Mouse (Mus musculus): ENCODE measurements around the gene Mast4. TPM values are rescaled to one million over a fixed set of nuclear protein-coding genes. Genes with fewer than 3 reads are reported as not detected.

Mast4 gene
- total RNA-seq, 2 experiments from 2014 or later = 33.1 to 46.3 TPM

DNA sequence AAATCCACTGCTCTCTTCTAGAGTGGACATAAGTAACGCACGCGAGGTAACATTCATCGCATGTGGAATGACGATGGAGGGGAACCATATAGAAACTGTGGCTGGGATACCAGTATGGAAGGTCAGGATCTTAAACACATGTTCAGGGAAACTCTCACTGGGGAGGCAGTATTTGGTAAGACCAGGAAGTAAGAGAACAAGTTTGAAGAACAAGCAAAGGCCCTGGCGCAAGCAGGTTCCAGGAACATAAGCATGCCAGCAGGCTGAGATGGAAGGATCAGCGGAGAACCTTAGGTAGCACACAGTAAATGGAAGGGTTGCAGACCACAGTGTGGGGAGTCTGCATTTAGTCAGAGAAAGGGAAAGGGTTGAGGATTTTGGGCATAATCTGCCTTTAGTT is 473.6 kb downstream of the Mast4 start:
- no peak for DNase-seq

DNA sequence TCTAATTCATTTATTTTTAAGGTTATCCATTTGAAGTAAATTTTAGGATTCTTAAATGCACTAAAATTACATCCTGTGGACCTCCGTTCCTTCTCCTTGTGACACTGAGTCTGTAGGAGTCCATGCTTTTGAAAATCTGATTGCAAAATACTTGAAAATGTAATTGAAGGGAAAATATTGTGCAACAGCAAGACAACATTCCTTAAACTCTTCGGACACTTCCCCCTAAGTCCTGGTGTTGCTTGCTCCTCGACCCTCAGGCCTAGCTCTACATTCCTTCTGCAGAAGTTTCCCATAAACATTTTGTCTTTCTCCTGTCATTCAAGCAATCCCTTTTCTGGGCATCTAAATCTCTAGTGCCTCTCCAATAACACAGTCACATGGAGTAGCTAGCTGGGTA is 474.2 kb downstream of the Mast4 start:
- DNase-seq = no peak

DNA sequence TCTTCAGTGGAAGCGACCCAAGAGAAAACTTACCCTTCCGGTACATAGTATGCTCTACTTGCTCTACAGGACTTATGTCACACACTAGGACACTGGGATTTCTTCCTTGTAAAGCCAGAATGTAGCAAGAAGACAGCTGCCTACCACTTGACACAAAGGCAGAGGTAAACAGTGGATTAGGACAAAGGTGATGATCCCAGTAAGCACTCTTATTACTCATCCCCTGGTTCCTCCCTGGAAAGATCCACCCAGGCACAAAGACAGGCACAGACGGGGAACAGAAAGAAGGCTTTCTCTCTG is 476.8 kb downstream of the Mast4 start:
- DNase-seq = no peak

DNA sequence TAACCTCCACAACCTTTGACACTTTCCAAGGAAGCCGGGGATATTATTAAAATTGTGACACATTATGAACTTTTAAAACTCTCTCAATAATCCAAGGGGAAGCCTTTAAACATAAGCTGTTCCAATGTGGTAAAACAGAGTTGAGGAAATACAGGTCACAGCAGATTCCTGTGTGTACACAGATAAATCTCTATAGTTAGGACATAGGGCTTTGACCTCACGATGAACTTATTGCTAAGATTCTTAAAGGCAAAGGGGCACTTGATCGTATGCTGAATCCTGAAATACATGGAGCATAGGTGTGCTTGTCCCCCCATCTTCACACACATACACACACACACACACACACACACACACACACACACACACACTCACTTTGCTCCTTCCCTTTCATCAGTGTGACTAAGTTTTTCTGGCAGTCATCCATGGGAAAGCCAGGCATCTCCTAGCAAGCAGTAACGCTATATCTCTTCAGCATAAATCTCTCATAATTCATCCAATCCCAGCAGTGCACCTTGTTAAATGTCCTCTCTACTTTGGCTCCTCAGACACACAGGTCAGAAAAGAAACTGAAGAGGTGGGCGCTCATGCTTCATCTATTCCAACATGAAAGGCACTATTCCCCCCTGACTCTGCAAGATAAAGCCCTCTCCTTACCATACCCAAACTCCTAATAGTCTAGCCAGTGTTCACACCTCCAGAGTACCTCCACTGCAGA is 477.3 kb downstream of the Mast4 start:
- no peak for DNase-seq

DNA sequence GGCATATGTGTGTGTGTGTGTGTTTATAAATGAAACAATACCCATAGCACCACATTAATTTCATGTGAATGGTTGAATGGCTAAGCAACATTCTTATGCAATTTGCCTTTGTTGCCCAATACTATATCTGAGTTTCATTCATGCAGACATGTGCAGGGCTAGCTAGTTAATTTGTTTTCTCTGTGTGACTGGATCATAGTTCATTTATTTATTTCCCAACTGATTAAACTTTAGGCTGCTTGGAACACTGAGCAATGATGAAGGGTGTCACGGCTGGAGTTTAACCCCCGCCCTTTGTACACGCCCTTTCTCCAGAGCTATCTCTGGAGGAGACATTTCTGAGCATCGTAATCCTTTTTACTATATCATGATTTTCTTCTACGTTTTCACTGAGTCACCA is 481.4 kb downstream of the Mast4 start:
- no peak for DNase-seq

DNA sequence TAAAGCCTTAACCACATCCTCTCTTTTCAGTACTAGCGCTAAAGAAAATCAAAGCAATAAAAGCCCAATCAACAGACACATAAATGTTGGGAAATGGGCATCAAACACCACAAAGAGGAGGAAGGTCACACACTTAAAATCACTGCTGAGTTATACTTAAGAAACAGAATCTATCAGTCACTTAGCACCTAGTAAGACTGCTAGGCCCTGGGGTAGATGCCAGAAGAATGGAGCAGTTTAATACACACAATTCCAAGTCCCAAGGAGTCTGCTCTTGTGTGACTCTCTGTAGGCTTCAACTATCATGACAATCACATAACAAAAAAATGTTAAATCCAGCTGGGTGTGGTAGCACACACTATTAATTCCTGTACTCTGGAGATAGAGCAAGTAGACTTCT is 483.0 kb downstream of the Mast4 start:
- no peak for DNase-seq

DNA sequence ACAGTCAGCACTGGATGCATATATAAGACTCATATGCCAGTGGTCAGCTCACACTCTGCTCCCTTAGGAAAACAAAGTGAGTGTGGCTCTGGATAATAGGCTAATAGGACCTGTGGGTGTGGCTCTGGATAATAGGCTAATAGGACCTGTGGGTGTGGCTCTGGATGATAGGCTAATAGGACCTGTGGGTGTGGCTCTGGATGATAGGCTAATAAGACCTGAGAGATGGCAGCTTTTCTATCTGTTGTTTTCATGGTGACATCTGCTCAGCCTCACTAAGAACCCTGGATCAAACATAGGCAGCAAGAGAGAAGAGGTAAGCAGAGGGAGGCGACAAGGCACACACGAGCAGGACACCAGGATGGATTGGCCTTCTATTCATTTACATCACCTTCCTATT is 483.7 kb downstream of the Mast4 start:
- no peak for DNase-seq

DNA sequence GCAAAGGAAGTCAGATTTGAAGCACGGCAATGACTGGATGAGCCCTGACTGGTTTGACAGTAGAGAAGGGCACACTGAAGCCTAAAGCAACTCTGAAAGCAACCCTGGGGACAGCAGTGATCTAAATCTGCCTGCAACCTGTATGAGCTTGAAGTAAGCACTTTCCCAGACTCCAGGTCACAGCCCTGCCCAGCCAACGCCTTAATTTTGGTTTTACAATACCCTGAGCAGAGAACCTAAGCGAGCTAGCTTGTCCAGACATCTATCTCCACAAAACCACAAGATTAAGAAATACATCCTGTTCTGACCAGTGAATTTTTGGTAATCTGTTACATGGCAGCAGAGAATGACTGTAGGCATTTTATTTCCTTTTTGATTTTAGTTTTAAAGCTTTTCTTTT is 485.2 kb downstream of the Mast4 start:
- no peak for DNase-seq

DNA sequence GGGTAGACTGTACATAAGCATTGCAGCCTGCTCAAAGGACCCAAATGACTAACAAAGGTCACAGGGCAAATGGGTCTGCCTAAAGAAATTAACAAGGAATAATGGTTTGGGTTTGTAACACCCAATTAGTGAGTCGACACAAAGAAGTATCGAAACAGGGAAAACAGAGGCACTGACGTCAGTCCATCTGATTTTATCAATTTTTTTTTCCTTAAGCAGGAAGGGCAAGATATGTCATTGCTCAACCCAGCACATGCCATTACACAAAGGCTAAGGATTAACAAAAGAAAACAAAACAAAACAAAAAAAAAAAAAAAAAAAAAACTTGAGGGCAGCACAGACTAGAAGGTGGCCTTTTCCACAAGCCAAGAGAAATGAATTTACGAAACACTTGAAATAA is 487.8 kb downstream of the Mast4 start:
- no peak for DNase-seq

DNA sequence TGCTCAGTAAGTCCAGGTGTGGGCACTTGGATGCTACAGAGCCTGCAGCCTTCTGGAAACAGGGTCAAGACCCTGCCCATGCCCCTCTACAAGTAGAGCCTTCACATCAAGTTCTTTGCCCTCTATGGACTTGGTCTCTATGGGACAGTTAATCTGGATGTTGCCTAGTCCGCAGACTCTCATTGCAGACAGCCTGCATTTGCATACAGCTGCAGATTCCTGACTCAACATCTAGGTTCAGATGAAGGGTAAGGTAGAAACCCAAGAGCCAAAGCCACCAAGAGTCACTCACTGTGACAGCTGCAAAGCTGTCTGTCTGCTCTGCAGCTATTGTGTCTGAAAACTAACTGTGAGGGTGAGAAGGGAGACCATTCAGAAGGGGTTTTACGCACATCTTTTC is 491.6 kb downstream of the Mast4 start:
- DNase-seq = no peak

DNA sequence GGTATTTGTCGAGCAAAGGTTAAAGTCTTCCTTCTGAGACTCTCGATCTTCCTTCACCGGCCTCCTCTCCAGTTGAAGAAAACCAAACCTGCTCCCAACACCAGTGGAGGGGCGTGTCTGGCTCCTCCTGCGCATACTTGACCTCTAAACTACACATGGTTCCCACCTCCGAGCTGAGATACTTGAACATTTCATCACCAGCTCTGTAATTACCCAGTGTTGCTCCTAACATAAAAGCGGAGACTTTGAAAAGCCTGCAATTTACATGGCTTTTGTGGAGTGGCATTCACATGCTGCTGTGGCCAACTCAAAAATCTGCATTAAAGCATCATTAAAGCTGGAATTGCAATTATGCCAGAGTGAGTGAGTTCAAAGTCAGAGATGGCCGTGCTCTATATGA is 492.1 kb downstream of the Mast4 start:
- no peak for DNase-seq

DNA sequence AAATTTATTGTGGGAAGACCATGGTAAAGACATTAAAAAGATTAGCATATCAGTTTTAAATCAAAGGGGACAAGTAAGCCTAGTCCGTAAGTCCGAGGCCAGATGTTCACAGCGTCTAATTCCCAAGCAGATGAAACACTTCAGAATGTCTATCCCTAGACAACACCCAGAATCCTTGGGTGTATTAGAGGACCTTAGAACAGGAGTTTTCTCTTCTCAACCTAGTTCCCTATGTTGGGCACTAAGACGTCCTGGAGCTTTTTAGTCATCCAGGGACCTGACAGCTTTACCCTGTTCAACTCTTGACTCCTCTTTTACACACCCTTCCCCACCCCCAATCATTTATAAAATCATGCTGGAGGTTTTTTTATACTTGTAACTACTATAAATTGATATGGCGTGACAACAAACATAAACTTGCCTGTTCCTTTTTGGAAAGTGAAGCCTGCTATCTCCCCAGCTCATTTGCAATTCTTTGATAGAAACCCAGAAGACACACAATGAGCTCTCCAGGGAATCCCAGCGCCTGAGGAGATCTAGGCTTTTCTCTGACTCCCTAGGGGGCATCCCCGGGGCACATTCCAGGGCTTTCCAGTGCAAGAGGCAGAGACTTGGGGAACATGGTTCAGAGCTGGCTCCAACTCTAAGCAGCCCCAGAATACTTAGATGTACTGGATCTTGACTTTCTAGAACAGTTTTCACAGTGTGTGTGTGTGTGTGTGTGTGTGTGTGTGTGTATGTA is 494.4 kb downstream of the Mast4 start:
- DNase-seq = no peak

DNA sequence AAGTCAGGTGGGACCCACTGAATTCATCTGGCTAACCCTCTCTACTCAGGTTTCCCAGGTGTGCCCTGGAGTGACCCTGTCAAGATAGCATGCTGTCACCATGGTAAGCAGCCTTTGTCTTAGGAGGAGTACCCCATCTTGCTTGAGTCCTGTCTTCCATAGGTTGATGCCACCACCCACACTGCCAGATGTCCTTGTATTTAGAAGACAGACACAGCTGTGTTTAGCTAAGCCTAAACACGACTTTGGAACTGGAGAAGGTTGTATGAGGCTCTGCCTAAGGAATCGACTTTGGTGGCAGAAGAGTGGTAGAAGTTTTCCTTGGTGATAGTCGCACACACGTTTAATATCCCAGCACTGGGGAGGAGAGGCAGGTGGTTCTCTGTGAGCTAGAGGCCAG is 496.9 kb downstream of the Mast4 start:
- DNase-seq = no peak

DNA sequence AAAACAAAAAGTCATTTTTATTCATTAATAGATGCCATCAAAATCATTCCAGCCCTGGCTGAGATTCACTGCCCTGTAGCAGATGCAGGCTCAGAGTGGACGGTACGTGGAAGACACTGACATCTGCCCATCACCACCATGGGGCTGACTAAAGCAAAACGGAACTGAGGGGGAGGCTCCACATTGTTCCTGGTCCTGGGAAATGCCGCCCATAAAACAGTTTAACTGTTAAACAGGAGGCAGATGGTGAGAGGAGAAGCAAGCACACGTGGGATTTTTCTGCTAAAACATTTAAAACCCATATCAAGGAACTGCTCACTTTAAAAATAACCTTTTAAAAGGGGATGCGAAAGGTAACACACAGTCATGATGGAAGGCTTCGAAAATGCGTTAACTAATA is 499.0 kb downstream of the Mast4 start:
- DNase-seq = no peak

DNA sequence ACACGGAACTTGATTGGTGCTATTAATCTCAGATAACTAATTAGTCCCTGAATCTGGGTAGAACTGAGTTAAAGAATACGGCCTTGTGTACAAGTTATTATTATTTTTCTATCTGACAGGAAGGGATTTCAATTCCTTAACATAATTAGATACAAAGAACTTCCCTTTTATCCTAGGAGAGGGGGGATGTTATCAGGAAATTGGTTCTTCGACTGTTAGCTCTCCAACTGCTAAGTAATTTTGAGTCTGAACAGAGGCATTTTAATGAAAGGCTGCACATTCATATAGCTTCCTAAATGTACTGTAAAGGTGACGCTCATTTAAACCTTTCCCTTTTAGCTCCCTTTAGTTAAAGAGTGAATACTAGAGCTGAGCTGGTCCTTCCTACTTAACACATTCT is 516.0 kb downstream of the Mast4 start:
- no peak for DNase-seq

DNA sequence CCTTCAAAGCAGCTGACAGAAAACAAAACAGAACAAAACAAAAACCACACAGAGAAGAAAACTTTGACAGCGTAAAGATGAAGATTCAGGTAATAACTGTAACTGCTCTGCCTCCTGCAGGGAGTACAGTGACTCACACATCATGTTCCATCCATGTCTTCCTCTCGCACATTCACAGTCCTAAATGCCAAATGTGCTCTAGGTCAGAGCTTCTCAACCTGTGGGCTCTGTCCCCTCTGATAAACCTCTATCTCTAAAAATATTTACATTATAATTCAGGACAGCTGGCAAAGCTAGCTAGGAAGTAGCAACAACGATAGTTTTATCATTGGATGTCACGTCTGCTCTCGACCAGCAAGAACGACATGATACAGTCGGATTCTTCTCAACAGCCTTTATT is 517.6 kb downstream of the Mast4 start:
- no peak for DNase-seq

DNA sequence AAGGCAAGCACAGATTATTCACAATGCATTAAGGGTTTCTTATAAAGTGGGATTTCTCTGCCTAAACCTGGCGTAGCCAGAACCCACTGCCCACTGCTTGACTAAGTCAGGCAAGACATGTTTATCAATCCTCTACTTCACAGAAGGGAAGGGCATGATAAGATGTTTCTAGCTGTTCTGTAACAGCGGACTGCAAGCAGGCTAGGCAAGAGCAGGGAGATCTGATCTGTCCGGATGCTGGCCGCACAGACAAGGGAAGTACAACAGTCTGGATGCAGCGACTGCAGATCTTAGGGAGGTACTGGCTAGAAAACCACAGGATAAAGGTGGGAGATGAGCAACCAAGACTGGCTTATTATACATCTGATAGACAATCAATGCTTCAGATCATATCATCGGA is 519.1 kb downstream of the Mast4 start:
- DNase-seq = no peak

DNA sequence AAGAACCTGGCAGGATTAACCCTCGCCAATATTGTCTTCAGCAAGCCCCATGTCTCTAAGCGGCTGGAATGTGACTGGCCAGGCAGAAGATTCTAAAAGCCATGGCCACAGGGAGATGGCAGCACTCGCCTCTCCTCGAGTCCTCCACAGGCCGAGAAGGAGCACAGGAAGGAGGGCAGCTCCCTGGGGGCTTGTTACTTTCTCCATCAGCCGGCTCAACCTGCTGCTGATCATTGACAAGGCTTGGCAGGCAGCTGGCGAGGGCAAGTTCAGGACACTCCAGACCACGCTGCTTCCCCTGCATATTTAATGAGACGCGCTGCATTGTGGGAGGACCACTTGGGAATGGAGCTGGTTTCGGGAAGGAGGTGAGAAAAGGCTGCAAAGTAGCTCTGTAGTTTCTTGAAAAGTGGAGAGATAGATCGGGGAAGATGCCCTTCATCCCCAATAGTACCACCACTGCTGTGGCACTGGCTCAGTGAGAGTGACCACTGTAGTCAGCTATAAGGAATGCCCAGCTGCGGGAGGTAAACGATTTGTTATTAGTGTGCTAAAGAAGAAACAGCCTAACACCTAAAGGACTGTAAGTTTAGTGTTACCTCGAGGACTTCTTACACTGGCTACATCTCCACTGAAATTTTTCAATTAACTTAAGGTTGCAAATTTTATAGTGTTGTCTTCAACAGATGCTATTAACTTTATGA is 523.0 kb downstream of the Mast4 start:
- DNase-seq = peak; percentile 44

DNA sequence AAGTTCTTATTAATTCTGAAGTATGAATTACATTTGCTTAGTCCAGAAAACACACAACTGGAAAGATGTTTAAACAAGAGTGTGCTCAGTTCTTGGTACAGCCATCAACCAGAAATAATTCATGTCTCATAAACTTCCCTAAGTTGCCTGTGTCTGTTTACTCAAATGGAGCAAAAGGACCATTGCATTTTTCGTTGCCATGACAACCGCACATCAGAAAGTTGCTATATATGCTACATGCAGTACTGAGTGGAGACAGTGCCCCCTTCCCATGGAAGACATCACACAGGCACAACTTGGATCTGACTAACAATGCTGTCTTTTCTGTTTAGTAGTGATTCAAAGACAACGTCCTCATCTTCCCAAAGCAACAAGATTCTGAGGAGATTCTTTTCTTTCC is 527.6 kb downstream of the Mast4 start:
- DNase-seq = no peak

DNA sequence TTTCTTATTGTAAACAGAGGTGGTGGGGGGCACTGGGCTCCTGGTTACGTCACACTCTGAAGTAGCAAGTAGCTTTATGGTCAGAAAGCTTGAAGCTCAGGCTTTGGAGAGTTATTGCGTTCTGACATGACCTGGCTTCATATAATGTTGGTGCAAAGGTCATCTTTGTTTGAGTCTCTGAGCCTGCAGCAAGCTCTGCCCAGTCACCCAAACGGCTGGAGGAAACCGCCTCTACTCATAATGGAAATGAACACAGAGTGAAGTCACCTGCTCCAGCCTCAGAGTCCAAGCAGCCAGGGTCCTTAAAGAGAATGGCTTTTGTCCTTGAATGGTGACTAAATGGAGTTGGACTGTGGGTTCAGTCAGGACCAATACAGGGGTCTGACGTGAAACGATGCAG is 529.1 kb downstream of the Mast4 start:
- no peak for DNase-seq

DNA sequence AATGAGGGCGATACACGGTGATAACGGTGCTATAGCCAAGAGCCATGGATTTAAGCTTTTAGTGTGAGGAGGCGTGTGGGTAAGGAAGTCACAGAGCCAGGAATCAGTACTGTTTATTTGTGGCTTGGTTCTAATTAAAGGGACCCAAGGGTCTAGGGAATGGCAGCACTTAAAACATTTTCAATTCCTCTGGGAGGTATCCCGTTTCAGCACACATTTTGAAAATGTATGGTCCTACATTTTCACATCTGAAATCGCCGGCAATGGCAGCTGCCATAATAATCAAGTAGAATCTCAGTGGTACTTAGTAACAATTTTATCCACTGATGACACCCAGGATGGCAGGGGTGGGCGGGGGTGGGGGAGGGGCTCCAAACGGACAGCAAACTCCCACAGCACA is 531.1 kb downstream of the Mast4 start:
- DNase-seq = no peak

DNA sequence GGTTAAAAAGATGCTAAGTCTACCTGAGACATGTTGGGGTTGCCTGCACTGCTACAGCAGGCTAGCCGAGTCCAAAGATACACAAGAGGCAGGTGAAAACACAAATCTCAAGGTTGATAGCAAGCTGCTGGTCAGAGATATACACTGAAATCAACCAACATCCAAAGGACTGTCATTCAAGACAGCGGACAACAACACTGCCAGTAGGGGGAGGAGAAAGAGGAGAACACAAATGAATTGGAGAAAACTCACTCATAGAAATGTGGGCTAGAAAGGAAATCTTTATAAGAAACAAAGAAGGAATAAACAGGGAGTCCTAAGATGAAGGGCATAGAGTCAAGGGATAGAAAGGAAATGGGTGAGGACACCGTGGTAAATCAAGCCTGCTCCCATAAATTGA is 542.1 kb downstream of the Mast4 start:
- no peak for DNase-seq

DNA sequence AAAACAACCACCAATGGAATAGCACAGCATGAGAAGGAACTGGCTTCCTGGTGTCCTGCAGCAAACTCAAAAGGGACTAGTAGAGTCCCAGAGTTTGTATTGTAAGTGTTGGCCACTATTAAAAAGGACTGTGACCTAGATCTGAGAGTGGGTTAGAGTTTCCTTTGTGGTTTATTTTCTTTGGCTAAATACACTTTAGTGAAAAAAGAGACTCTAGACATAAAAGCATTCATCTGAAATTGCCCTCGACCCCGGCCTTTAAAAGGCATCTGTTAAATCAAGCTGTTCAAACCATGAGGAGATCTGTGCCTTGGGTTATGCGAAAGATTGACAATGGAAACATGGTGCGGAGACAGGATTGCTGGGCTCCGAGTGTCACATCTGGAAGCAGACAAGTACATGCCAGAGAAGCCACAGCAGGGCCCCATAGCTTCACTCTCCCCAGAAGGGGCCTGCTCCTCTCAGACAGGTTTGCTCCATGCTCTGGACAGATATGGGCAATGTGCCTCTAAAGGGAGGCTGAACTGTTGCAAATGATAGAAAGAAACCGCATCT is 543.6 kb downstream of the Mast4 start:
- DNase-seq = no peak

Measured in gastrocnemius, postnatal 10 days (tissue).